Mouse (Mus musculus): Measurements from ENCODE around the gene Fhad1. TPM values are rescaled to one million over a fixed set of nuclear protein-coding genes. Genes with fewer than 3 reads are reported as not detected.
A peak's percentile ranks its signal among the peaks of the same experiment; 100 is the strongest.
"Not testable (repeated sequence)": the region's sequence is repeated elsewhere in the genome, so short reads cannot be mapped to it uniquely, and the experiment has no call there.

The Fhad1 gene
- 1 to 10 TPM; 6.4 to 6.7 TPM for total RNA-seq (2021)
- long read RNA-seq, experiment 1, partial matches to known transcripts: 2 of 5 reads
- long read RNA-seq, experiment 1, other reads (novel, unspliced or antisense): 2 of 5 reads
- long read RNA-seq, experiment 2, partial matches to known transcripts: 2 of 6 reads
- long read RNA-seq, experiment 2, other reads (novel, unspliced or antisense): 4 of 6 reads

DNA sequence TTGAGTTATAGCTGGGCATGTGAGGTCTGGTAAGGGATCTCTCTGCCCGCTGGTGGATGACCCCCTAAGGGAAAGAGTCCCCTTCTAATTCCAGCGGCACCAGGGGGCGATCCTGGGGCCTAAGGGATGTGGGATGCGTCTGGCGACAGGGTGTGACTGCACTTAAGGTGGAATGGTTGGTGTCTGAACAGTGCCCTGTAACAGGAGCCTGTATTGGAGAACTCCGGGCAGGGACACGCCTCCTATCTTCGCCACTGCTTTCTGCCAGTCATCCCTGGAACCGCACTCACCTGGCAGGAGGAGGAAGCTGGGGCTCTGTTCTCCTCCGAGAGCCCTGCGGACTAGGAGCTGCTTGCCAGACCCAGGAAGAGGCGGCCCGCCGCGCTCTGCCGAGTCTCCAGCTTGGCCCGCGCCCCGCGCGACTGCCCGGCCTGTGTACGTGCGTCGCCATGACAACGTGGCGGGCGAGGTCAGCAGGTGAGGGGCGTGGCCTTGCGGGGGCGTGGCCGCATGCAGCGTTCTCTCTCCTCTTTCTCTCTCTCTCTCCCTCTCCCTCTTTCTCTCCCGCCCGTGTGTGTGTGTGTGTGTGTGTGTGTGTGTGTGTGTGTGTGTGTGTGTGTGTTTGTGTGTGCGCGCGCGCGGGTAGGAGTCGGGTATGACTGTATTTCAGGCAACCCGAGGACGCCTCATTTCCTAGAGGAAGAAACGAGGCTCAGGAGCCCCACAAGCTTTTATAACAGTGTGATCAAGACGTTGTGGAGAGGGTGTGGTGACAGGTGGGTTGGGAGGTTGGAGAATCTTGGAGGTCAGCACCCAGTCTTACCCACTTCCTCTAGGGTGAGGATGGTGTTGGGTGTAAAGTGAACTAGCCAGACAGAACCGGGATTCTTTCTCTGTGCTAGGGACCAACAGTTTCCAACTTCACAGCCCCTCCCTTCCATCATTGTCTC lies at the start of gene Fhad1:
Gene Fhad1 (minus strand): TSS at position 424 of the 950 bp plus-strand sequence.
- DNase-seq (ENCODE audit: low spot score in 2 of 2): peak; percentile 40 to 64

DNA sequence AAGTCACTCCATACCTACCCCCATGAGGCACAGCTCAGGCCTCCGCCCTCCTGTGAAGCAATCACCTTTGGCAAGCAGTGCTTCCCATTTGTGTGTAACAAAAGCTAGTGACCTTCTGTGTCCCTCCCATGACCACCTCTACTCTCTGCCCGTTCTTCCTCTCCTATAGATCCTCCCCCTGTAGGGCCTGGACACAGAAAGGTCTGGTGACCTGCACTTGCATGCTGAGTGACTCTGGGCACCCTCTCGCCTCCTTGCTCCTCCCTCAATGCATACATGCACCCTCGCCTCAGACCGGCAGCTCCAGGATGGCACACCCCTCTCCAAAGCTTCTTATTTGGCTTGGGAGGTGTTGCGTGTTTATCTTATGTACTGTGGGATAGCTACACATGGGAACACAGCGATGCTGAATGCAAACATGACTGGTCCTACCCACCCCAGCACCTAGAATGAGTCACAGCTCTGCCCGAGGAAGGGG lies 48.2 kb upstream of the Fhad1 start:
- no peak for DNase-seq (ENCODE audit: low spot score in 2 of 2)

GRCm38 (mm10) chr4:142061485-142062240 lies 46.8 kb upstream of the Fhad1 start:
- DNase-seq (ENCODE audit: low spot score in 2 of 2): no peak

DNA sequence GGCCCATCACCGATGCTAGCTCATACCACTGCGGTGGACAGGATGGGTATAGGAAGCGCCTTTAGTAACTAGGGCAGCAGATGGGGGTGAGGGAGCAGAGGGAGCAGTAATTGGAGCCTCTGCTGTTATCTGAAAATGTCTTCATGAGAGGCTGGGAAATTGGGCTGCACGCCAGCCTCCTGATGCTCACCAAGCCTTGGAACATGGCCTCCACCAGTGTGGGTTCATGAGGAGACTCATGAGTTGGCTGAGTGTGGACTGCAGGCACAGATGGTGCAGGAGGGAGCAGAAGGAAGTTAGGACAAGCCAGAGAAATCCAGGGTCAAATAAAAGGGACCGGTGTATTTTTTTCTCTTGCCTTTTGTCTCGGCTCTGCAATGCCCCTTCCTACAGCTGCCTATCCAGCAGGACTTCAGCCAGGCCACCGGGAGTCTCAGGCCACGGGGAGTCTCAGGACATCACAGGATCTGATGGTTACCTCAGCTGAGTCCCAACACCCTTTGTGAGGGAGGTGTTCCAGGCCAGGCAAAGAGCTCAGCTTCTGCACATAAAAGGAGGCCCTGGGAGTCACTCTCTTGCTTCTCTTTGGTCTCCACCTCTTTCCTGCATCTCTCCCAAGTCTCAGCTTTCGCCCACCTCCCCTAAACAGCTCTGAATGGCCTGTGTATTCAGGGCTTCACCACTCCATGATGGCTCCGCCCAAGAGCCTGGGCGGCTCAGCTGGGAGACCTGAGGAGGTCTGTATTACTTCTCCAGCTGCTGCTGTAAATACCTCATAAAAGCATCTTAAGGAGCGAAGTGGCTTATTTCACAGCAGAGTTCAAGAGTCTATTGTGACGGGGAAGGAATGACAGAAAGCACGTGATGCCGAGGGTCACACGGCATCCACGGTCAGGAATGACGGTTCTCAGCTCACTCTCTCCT lies 45.8 kb upstream of the Fhad1 start:
- no peak for DNase-seq (ENCODE audit: low spot score in 2 of 2)

- DNase-seq (ENCODE audit: low spot score in 2 of 2): no peak
Observed at GRCm38 (mm10) chr4:142059841-142060193, 44.9 kb upstream of the Fhad1 start.

DNA sequence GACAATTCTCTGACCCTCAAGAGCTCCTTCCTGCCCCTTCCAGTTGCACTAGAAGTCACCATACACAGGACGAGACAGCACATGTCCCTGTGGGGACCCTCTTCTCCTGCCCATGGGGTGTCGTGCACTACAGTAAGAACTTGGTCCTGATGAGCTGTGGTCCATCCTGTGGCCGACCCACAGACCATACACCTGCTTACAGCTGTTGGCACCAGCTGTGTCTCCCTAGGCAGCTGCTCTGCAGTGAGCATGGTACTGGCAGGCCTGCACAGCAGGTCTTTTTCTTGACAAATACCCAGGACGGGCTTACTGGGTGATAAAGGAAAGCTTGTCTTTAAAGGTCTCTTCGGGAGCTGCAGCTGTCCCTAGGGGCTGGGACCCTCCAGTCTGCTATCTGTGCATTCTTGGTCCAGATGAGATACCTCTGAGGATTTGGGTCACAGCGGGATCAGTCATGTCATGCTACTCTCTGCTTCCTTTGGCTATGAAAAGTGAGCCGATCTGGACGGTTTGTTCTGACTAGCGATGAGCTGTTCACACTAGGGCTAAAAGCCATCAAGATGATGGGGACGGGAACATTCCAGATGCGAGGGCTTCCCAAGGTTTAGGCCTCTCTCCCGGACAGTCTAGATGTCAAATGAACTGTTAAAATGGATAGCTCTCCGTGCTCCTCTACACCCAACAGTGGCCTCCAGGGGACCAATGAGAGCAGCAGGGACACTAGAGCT lies 44.4 kb upstream of the Fhad1 start:
- DNase-seq (ENCODE audit: low spot score in 2 of 2): no peak

- DNase-seq (ENCODE audit: low spot score in 2 of 2): no peak
Observed at GRCm38 (mm10) chr4:142057529-142058216, 42.8 kb upstream of the Fhad1 start.

DNA sequence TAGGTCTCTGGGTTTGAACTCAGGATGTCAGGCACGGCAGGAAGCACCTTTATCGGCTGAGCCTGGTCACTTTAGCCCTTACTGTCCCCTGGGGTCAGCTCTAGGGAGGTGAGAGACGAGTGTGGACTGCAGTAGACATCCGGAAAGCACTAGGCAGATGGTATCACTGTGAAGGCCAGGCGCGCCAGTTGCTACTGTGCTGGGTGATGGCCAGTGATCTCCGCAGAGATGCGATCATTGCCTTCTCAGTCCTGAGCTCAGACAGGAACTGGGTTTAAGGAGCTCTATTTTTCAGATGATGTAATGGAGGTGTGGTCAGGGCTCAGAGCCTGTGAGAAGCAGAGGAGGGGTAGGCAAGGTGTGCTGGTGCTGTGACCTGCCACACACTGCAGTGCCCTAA lies 40.7 kb upstream of the Fhad1 start:
- no peak for DNase-seq (ENCODE audit: low spot score in 2 of 2)

DNA sequence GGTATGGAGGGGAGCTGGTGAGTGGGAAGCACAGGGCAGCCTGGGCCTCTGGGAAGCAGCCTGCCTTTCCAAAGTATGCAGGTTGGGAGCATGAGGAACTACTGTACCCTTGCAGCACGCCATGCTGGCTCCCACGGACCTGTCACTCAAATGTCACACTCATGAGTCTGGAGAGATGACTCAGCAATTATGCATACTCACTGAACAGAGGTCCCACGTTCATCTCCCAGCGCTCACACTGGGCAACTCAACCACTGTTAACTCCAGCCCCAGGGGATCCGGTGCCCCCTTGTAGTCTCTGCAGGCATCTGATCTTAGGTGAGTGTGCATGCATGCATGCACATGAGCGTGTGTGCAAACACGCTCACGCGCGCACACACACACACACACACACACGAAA lies 39.7 kb upstream of the Fhad1 start:
- no peak for DNase-seq (ENCODE audit: low spot score in 2 of 2)

- DNase-seq (ENCODE audit: low spot score in 2 of 2): no peak
Observed at GRCm38 (mm10) chr4:142053661-142054448, 39.0 kb upstream of the Fhad1 start.

- DNase-seq (ENCODE audit: low spot score in 2 of 2): no peak
Observed at GRCm38 (mm10) chr4:142053261-142053660, 38.4 kb upstream of the Fhad1 start.

DNA sequence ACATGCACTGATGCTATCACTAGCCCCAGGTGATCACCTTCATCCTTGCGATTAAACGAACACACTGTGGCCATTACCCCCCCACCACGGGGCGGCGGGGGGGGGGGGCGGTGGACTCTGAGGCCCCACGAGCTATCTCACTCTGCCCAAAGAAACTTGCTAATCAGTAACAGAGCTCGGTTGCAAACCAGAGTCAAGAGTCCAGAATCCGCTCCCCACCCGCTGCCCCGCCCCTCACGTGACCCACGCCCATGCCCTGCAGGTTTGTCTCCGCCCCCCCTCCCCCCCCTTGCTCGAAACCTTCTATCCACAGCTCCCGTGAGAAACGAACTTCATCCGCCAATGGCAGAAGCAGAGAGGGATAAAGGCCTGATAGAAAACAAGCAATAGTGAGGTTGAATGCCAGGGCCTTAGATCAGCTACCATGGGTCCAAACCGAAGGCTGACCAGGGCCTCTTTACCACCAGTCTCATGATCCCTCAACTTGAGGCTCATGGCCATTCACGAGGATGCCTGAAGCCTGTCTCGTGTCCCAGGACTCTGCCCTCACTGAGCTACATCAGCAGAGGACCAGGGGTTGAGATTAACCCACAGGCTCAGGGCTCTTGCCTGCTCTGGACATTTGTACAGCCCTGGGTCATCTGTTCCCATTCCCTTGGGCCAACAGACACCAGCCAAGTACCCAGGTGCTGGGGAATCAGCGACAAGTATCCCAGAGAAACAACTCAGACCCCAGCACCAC lies 37.7 kb upstream of the Fhad1 start:
- DNase-seq (ENCODE audit: low spot score in 2 of 2): no peak

- not testable (repeated sequence) for DNase-seq (ENCODE audit: low spot score in 2 of 2)
Observed at GRCm38 (mm10) chr4:142051883-142052282, 37.0 kb upstream of the Fhad1 start.

GRCm38 (mm10) chr4:142049963-142050362 lies 35.1 kb upstream of the Fhad1 start:
- DNase-seq (ENCODE audit: low spot score in 2 of 2): no peak

- no peak for DNase-seq (ENCODE audit: low spot score in 2 of 2)
Observed at GRCm38 (mm10) chr4:142048391-142048790, 33.5 kb upstream of the Fhad1 start.

- no peak for DNase-seq (ENCODE audit: low spot score in 2 of 2)
Observed at GRCm38 (mm10) chr4:142047005-142047404, 32.1 kb upstream of the Fhad1 start.

GRCm38 (mm10) chr4:142046496-142046895 lies 31.6 kb upstream of the Fhad1 start:
- DNase-seq (ENCODE audit: low spot score in 2 of 2): no peak
